Mouse (Mus musculus) CD8-positive naive resting alpha-beta T cell, adult 2 months (primary cell): ENCODE data around the gene Arl3.

ENCODE experiments used
- DNase-seq, 2 experiments: peaks; one replicate each; pipeline ENCODE4 v3.0.0; 2022; ENCODE audit warnings: low read depth in 2 of 2, low spot score in 2 of 2

The Arl3 gene

DNA sequence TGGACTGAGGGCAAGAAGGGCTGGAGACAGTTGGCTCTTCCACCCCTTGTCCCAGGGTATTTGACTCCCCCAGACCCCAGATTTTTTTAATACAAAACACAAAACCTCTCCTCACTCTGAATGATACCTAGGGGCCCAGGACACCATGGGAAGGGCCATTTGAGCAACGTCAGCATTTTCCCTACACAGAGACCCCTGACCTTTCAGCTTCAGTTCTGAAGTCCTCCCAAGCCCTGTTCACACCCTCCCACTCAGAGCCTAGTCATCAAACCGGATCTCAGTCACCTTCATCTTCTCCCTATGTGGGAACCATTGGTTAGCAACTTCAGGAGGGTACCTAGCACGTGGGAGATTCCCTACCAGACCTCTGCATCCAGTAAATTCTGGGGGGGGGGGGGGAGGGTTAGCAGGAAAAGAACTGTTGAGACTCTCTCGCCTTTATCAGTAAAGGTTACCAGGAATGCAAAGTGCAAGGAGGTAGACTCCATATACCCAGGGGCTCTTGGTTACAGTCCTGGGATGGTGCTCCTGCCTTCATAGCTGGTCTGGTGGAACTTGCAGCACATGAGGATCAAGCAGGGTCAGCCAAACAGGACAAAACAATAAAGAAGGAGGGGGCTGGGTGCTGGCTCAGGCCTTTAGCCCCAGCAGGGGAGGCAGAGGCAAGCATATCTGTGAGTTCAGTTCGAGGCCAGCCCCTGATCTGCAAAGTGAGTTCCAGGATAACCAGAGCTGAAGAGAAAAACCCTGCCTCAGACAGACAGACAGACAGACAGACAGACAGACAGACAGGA lies 54.0 kb downstream of the Arl3 start:
- no peak for DNase-seq

DNA sequence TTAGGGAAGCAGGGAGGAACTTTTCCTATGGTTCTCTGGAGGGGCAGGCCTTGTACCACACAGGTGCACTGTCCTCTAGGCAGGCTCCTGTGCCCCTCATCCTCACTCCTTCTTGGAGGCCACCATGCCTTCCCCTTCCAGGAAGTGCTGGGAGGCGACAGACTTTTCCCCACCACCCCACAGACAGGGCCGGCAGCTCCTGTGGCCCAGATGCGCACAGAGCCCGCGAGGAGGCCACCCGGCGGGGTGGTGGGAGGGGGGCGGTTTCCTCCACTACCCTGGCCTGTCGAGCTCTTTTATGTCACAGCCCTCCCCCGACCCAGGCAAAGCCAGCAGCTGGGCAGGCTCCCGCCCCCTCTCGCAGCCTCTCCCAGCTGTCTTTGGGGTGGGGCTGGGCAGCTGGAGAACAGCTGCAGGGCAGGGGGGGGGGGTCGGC lies 54.6 kb downstream of the Arl3 start:
- no peak for DNase-seq

DNA sequence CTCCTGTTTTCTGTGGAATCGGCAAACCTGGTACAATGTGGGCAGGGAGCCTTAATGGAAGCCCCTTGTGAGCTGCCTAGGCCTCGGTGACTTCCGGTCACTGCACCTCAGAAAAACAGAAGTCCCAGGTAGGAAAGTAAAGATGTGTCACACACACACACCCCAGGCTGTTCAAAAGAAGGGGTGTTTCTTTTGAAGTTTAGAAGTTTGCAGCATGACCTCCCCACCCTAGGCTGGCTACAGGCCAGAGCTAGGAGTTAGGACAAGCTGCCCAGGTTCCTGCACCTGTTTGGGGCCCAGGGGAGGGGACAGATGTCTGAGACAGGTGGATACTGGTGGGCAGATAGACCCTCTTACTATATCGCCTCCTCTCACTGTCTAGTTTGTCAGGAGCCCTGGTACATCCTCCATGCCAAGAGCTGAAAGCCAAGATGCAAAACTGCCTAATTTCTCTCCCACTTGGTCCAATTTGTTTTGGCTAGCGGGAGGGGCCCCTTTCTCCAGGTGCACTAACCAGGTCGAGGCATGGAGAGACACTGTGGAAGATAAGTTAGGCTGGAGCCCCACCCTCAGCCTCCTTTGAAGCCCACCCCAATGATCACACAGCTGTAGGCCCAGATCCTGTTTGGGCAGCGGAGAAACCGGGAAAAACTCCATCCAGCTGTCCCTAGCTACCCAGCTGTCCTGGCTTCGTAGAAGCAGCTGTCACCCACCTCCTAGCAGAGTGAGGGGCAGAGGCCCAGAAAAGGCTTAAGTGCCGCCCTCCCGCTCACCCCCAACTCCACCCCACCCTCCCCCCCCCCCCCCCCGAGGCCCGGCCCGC lies 55.3 kb downstream of the Arl3 start:
- no peak for DNase-seq

DNA sequence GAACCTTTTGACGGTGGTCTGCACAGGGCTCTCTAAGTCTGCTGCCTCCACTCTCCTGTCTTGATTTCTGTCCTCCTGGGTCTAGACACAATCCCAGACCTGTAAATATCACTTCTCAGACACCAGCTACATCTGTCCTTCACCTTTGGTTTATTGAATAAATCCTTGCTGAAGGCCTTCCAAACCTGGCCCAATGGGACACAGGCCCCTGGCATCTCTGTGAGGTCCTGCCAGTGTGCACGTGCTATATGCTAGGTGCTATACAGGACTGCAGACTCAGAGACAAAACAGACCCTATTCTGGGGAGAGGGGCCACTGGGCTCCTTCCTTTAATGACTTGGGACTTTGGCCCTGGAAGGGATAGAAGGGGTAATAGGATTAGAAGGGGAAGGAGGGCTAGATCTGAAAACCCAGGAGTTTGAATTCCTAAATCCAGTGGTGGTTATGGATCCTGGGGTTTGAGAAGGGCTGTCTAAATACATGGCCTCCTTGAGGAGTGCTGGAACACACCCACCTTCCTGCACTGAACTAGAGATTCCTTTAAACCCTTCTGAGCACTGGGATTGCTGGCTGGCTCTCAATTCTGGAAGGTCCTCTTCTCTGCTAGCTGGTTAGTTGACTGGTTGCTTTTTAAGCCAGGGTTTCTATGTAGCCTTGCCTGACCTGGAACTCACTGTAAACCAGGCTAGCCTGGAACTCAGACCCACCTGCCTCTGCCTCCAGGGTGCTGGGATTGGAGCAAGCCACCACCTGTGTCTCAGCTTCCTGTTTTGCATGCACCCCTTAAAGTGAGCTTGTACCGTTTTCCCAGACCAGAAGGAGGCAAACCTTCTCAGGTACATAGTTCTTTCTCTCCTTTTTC lies 56.1 kb downstream of the Arl3 start:
- DNase-seq, result no peak

DNA sequence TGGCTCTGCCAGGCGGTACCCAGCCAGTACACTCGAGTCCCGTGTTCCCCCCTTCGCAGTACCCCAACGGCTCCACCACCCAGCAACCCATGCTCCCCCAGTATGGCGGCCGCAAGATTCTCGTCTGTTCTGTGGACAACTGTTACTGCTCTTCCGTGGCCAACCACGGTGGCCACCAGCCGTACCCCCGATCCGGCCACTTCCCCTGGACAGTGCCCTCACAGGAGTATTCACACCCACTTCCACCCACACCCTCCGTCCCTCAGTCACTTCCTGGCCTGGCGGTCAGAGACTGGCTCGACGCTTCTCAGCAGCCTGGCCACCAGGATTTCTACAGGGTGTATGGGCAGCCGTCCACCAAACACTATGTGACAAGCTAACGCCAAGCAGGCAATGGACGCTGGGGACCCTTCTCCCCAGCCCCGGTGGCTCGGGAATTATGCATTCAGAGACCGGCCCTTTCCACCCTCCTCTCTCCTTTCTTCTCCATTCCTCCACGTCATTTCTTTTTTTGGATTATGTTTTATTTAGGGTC lies 57.6 kb downstream of the Arl3 start:
- no peak for DNase-seq

DNA sequence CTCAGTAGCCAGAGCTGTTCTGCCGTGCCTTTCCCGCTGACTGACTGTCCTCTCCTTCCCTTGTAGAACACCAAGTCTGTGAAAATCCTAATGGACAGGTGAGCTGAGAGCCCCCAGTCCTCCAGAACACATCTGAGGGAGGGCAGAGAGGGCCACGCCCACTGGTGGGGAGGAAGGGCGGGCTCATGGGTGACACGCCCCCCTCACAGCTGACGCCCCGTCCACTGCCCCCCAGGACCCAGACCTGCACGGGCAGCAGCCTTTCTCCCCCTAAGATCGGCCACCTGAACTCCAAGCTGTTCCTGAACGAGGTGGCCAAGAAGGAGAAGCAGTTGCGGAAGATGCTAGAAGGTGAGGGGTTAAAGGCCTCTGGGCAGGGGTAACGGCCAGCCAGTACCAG lies 58.6 kb downstream of the Arl3 start:
- no peak for DNase-seq

DNA sequence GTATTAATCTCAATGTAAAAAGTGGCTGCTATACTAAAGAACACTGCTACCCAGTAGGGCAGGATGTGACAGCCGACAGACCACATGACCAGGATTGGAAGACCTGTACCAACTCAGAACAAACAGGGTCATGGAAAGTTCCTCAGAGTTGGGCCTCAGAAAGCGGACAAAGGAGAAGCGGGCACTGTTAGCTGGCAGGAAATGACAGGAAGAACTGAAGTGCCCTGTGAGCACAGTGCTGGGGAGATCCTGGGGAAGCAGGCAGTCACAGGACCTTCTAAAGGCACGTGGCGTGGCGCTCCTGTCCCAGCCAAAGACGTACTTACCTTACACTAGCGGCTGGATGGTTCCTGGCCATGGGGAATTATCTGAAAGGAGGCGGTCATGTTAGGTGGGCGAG lies 61.7 kb downstream of the Arl3 start:
- DNase-seq, result peak in 1 of 2 experiments; percentile 44

DNA sequence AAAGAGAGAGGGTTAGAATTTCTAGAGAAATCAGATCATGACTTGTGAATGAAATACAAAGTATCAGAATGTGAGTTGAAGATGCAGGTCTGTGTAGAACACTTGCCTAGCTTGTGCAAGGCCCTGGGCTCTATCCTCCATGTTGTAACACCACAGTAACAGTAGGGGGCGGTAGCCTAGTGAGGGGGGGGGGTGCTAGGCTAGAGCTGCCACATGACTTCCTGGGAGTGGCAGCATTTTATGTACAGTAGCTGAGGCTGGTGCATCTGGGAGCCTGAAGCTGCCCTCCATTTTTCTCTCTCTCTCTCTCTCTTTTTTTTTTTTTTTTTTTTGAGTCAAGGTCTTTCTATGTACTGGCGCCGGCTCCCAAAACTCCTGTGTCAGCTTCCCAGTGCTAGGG lies 62.2 kb downstream of the Arl3 start:
- DNase-seq, result peak; percentile 36 to 56

DNA sequence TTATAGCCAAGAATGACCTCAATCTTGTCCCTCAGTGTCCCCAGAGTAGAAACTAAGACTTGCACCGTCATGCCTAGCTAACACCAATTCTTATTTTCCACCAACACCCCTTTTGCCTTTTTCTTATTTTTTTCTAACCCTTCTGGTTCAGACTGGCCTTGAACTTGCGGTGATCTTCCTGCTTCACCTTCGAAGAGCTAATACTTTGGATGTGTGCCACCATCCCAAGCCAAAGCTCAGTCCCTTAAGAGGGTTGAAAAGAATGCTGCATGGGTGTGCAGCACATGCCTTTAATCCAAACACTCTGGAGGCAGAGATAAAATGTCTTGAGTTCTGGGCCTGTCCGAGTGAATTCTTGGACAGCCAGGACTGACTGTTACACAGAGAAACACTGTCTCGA lies 62.6 kb downstream of the Arl3 start:
- DNase-seq, result no peak

DNA sequence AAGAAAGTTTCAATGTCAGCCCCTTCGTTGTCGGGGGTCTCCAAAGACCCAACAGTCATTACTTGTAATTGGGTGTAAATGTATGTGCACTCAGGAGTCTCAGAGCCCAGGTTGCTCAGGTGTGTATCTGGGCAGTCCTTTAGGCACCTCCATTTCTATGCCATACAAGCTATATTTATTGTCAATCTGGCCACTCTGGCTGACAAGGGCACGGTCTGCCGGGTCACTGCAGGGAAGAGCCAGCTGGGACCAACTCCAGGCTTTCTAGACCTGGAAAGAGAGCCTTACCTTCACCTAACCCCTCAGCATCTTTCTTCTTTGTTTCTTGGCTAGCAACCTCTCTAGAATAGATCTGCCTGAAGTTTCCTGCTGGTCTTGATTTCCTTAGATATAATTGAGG lies 63.3 kb downstream of the Arl3 start:
- DNase-seq, result no peak

DNA sequence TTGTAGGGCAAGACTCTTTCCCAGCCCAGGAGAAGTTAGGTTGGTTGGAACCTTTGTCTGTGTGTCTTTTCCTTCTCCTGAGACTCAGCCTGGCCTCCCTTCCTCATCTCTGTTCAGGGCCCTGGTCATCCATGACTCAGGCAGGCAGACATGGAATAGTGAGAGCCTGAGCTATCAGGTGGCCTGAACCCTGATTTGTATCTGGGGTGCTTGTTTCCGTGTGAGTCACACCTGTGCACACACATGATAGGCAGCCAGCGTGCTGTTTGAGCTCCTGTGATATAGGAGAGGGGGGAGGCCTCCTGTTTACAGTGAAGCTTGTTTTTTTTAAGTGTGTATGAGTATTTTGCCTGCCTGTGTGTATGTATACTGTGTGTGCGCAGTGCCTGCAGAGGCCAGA lies 63.8 kb downstream of the Arl3 start:
- DNase-seq, result no peak

DNA sequence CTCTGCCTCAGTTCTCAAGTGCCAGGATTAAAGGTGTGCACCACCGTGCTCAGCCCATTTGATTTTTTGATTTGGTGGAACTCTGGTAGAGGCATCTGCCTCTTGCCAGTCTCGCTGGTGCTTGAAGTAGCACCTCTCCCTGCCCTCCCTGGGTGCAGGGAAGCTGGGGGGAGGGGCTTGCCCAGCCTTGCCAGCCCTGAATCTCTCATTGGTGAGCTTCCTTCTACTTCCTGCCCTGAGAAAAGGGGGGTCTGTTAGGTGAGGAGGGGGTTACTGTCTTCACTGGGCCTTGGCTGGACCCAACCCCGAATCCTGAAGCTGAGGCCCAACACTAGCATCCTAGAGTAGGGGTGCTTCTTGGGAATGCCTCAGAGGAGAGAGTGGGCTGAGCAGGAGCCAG lies 64.3 kb downstream of the Arl3 start:
- no peak for DNase-seq

DNA sequence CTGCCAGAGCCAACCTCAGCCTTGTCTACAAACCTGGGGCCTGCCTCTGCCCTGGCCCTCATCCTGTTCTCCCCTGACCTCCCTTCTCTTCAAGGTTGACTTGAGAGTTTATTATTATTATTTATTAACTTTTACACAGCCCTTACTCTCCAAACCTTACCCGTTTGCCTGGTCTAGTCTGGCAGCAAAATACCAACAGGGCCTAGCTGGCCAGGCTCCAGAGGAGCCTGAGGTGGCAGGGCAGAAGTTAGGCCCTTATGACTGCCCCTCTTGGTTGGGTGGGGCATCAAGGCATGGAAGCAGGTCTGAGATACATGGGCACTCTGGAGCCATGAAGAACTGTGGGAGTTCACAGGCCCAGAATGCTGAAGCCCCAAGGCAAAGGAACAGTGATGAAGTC lies 65.2 kb downstream of the Arl3 start:
- DNase-seq, result no peak

DNA sequence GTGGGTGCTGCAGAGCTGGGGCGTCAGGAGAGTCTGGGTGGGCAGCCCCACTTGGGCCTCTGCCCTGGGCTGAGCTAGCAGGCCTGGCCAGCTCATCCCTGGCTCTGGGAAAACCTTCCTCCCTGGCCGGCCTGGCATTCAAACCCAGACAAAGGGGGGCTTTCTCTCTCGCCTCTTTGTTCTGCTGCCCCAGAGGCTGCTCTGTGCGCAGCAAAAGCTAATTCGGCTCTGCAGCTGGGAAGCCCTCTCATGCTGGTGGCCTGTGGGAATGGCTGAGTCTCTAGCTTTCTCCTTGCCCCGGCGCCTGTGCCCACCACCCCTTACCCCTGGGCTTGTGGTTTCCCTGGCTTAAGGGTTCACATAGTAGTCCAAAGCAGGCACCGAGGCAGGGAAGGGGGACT lies 65.8 kb downstream of the Arl3 start:
- no peak for DNase-seq

DNA sequence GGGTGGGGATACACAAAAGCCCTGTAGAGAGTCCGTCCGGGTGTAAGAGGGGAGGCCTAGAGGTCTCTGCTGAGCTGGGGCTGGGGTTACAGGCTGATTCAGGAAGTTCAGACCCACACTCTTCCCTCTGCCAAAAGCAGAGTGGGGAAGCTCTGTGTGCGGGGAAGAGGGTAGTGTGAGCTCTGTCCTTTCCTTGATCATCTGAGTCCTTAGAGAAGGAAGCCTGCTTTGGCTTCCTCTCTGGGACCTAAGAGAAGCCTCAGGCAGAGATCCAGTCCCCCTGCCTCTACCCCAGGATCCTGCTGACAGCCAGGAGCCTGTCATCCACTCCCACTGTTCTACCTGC lies 66.7 kb downstream of the Arl3 start:
- DNase-seq, result no peak

DNA sequence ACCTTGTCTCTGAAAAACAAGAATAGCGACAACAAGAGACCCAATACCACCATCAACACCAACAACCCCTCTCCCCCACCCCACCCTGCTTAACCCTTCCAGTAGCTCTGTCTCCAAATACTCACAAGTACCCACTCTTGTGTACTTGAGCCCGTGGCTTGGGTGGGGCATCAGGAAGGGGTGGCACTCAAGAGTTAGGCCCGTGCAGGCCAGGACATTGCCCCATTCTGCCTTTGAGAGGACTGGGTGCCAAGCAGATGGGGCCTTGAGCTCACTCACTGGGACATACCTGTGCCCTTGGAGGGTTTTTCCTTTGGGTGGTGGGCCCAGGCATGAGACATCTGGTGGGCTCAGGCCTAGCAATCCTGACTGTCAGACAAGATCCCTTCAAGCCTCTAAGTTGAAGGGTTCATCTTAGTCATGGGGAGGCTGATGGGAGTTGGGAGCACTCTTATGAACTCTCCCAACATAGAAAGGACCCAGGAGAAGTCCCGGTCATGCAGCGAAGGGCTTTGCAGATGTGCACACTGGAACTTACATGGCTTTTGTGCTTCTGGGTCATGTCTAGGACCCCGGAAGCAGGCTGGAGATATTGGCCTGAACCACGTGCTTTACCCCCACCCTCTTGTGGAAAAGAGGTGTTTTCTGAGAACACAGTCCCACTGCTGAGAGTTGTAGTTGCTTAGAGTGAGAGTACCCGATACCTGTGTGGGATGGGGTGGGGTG lies 67.2 kb downstream of the Arl3 start:
- no peak for DNase-seq

DNA sequence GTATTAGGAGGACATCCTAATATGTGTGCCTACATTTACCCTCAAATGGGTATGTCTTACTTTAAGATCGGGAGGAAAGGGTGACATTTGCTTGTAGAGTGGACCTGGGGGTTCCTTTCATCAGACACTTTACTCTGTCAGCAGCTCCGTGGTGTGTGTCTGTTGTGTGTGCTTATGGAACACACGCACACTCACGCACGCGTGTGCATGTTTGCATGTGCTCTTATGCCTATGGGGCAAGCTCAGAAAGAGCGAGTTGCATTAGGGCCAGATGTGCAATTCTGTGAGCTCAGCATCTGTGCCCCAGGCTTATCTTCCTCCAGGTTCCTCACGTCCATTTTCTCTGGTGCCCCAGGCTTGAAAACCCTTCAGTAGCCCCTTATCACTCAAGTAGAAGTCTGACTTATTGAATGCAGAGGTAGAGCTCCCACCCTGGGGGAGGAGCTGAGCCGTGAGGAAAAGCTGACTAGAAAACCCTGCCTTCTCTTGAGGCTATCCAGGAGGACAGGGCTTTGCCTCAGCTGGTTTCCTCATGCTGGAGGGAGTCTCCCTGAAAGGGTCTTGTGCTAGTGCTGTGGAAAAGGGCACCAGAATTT lies 68.1 kb downstream of the Arl3 start:
- no peak for DNase-seq

DNA sequence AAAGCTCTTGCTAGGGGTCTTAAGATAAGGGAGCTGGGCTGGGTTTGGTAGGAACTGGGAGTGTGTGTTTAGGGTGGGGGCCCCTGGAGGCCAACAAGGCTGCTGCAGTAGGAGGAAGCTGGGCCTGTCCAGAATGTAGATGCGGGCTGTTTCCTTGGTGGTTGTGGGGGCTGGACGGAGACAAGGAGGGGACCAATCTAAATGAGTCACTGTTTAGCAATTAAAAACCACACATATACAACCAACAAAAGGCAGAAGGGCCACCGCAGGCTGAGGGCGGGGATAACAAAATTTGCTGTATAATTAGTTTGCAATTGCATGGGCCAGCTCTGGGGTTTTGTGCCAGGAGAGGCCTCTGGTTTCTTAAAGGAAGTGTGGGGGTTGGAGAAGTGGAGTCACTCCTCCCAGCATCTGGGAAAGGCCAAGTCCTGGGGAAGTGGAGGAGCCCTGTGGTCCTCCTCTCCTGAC lies 68.9 kb downstream of the Arl3 start:
- no peak for DNase-seq

DNA sequence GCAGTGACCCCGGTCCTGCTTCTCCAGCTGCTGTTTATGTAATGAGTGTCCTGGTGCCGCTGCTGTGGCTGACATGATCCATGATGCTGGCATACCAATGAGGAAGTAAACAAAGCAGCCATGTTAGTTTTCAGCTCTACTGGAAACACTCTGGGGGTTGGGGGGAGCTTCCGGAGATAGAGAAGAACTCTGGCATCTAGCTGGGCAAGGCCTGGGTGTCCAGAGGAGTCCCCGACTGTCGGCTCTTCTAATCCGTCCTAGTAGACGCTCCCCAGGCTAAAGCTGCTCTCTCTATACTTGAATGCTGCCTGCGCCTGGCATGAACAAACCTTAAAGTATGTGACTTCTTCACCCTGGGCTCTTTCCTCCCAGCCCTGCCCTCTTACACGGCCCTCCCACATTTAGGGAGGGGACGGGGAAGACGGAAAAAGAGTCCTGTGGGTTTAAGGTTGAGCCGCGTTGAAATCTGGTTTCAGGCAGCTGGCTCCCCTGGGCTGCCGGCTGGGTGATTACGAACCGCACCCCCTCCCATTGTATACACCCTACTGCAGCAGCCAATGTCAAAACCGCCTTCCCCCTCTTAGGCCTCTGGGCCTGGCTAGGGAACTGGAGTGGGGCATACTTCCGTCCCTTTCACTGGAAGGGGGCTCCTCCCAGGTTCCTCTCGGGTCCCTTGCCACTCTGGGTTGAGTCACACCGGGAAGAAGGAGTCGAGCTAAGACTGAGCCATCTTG lies 69.5 kb downstream of the Arl3 start:
- peak; percentile 73 for DNase-seq
